ENCODE assay signal across 1 mouse cellular context in the genomic region with DNA sequence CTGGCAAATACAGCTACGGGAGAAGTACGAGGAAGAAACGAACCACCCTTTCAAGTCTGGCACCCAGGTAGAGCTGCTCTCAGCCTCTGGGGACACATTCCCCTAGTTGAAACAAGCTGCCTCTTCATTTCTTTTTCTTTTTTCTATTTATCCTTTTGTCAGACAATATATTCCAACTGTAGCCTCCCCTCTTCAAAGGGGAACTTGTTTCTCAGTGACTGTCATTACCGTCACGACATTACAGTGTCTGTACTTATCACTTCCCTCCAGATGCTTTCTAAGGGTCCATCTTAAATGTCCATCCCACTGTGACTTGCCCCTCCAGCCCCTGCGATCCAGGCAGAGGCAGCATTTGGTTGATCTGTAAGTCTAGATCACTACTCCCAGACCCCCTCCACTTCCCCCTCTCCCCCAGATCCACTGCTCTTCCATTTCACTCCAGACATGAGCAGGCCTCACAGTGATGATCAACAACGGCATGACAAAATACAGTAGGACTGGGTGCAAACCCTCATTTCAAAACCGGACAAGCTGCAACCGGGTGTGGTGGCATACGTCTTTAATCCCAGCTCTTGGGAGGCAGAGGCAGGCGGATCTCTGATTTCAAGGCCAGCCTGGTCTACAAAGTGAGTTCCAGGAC. TPM values are rescaled to one million over a fixed set of nuclear protein-coding genes. Genes with fewer than 3 reads are reported as not detected.
"Had no signal": no experiment of that assay in that cellular context is flagged by ENCODE, and none has a peak within 500 bp of the region (broad histone marks: within the 10 kb centered on the region; RNA-seq: fewer than 3 reads in every experiment).

No protein-coding gene starts in this region.

RNA-seq across cellular contexts. Expression of a gene that starts 10.8 kb away (rescaled TPM):
- total RNA-seq: neutrophil, adult 5-6 weeks had no signal
